In genomic region chr2:149830536-149831458, GRCm38 (mm10) we compare ENCODE assay signal across 9 mouse cellular contexts. TPM values are rescaled to one million over a fixed set of nuclear protein-coding genes. Genes with fewer than 3 reads are reported as not detected.
DNase-seq lines count a peak whose midpoint lies in the region; ATAC-seq and TF ChIP-seq lines count a peak whose summit lies in the region.
"Had no signal": no experiment of that assay in that cellular context is flagged by ENCODE, and none has a peak within 500 bp of the region (broad histone marks: within the 10 kb centered on the region; RNA-seq: fewer than 3 reads in every experiment).

TSS of gene C530025M09Rik (minus strand) at chr2:149831213.

- no peaks in the 10 kb centered on the region for H3K4me1 ChIP-seq in embryonic facial prominence, embryonic 11.5 days (ENCODE audit: control insufficient read depth, insufficient read depth, low read length)
- peaks cover 10% of the 10 kb centered on the region; the same call in 1 of the 2 replicates for H3K4me1 ChIP-seq in heart, embryonic 16.5 days (ENCODE audit: control insufficient read depth, insufficient read depth, low read length)
- peaks cover 22% of the 10 kb centered on the region; the same call in 1 of the 2 replicates for H3K4me1 ChIP-seq in midbrain, embryonic 12.5 days
- H3K4me1 ChIP-seq in stomach, postnatal 0 days (replicated peaks; ENCODE audit: control insufficient read depth, insufficient read depth): no peaks in the 10 kb centered on the region

- no peak within 1 kb of the TSS for H3K27ac ChIP-seq in embryonic facial prominence, embryonic 11.5 days (replicated peaks; ENCODE audit: low read depth, low read length)
- no peak within 1 kb of the TSS for H3K27ac ChIP-seq in heart, embryonic 16.5 days (ENCODE audit: low read length)
- H3K27ac ChIP-seq in midbrain, embryonic 12.5 days (replicated peaks): peak within 1 kb of the TSS; percentile 20; the same call in 1 of the 2 replicates
- H3K27ac ChIP-seq in stomach, postnatal 0 days (replicated peaks): no peak within 1 kb of the TSS

- ATAC-seq in embryonic facial prominence, embryonic 11.5 days (replicated peaks; ENCODE audit: insufficient number of reproducible peaks, low FRiP score, low TSS enrichment, low read depth): peak; percentile 92
- ATAC-seq in heart, embryonic 16.5 days (replicated peaks; ENCODE audit: extremely low read depth, insufficient read depth, low FRiP score): peak; percentile 81
- ATAC-seq in midbrain, embryonic 12.5 days (ENCODE audit: low FRiP score, low read depth): peak; percentile 93
- ATAC-seq in stomach, postnatal 0 days (ENCODE audit: low FRiP score, low TSS enrichment): peak; percentile 63
- ATAC-seq in inflammation-experienced regulatory T-cells, adult 6 months: no peak

- no peaks in the 10 kb centered on the region for H3K36me3 ChIP-seq in embryonic facial prominence, embryonic 11.5 days (replicated peaks; ENCODE audit: control insufficient read depth, insufficient read depth, low read depth, low read length)
- H3K36me3 ChIP-seq in heart, embryonic 16.5 days (ENCODE audit: control insufficient read depth, insufficient read depth): no peaks in the 10 kb centered on the region
- H3K36me3 ChIP-seq in midbrain, embryonic 12.5 days: no peaks in the 10 kb centered on the region
- H3K36me3 ChIP-seq in stomach, postnatal 0 days (ENCODE audit: control insufficient read depth, insufficient read depth, low read length): no peaks in the 10 kb centered on the region

- H3K4me3 ChIP-seq in embryonic facial prominence, embryonic 11.5 days (ENCODE audit: low read depth, low read length): peak within 1 kb of the TSS; percentile 42
- peak within 1 kb of the TSS; percentile 63 for H3K4me3 ChIP-seq in heart, embryonic 16.5 days (ENCODE audit: low read length)
- peak within 1 kb of the TSS; percentile 64 for H3K4me3 ChIP-seq in midbrain, embryonic 12.5 days
- peak within 1 kb of the TSS; percentile 46 for H3K4me3 ChIP-seq in stomach, postnatal 0 days (ENCODE audit: low read depth, low read length)

- no peaks in the 10 kb centered on the region for H3K9me3 ChIP-seq in embryonic facial prominence, embryonic 11.5 days (replicated peaks; ENCODE audit: control insufficient read depth, low read length)
- no peaks in the 10 kb centered on the region for H3K9me3 ChIP-seq in heart, embryonic 16.5 days (replicated peaks; ENCODE audit: control insufficient read depth, low read length)
- no peaks in the 10 kb centered on the region for H3K9me3 ChIP-seq in midbrain, embryonic 12.5 days
- H3K9me3 ChIP-seq in stomach, postnatal 0 days (ENCODE audit: control insufficient read depth, low read length): no peaks in the 10 kb centered on the region

- DNase-seq in ES-CJ7 (ENCODE audit: low read depth, low spot score): peak; percentile 65
- DNase-seq in adrenal gland, postnatal 10 days: peak; percentile 65
- DNase-seq in embryonic facial prominence, embryonic 11.5 days (ENCODE audit: low spot score): peak; percentile 69
- DNase-seq in layer of hippocampus, postnatal 36 days: peak; percentile 50 to 53
- peak; percentile 44 for DNase-seq in stomach, postnatal 0 days (ENCODE audit: low spot score)

- peak within 1 kb of the TSS; percentile 54 for H3K9ac ChIP-seq in embryonic facial prominence, embryonic 11.5 days (replicated peaks; ENCODE audit: low read length)
- peak within 1 kb of the TSS; percentile 68 for H3K9ac ChIP-seq in heart, embryonic 16.5 days (ENCODE audit: low read length)
- H3K9ac ChIP-seq in midbrain, embryonic 12.5 days (replicated peaks): peak within 1 kb of the TSS; percentile 63
- peak within 1 kb of the TSS; percentile 53 for H3K9ac ChIP-seq in stomach, postnatal 0 days (ENCODE audit: low read length)

- under 1% methylated on average over 64 of the region's 82 CpGs for WGBS in embryonic facial prominence, embryonic 11.5 days
- under 1% methylated on average over 79 of the region's 82 CpGs for WGBS in heart, embryonic 16.5 days
- WGBS in midbrain, embryonic 12.5 days: under 1% methylated on average over 65 of the region's 82 CpGs
- WGBS in stomach, postnatal 0 days: under 1% methylated on average over 69 of the region's 82 CpGs

- no peak for TF ChIP-seq EP300 in stomach, postnatal 0 days (optimal IDR thresholded peaks at IDR 0.05)

- H3K4me2 ChIP-seq in embryonic facial prominence, embryonic 11.5 days (ENCODE audit: low read depth, low read length): peak within 1 kb of the TSS; percentile 89
- H3K4me2 ChIP-seq in heart, embryonic 16.5 days (ENCODE audit: low read depth, low read length): peak within 1 kb of the TSS; percentile 98
- peak within 1 kb of the TSS; percentile 98 for H3K4me2 ChIP-seq in midbrain, embryonic 12.5 days (replicated peaks)
- peak within 1 kb of the TSS; percentile 75 for H3K4me2 ChIP-seq in stomach, postnatal 0 days (replicated peaks; ENCODE audit: low read depth)

- TF ChIP-seq CTCF in stomach, postnatal 0 days (IDR thresholded peaks at IDR 0.05; ENCODE audit: low read depth): no peak

- peaks cover 19% of the 10 kb centered on the region for H3K27me3 ChIP-seq in embryonic facial prominence, embryonic 11.5 days (ENCODE audit: control insufficient read depth, insufficient read depth, low read length)
- H3K27me3 ChIP-seq in heart, embryonic 16.5 days (ENCODE audit: control insufficient read depth, insufficient read depth, low read length): peaks cover 33% of the 10 kb centered on the region
- peaks cover 48% of the 10 kb centered on the region for H3K27me3 ChIP-seq in midbrain, embryonic 12.5 days
- H3K27me3 ChIP-seq in stomach, postnatal 0 days (ENCODE audit: control insufficient read depth, insufficient read depth, low read length): no peaks in the 10 kb centered on the region; the same call in 1 of the 2 replicates

RNA-seq across cellular contexts. Expression of gene C530025M09Rik, which starts in this region (rescaled TPM):
- total RNA-seq in adrenal gland, postnatal 10 days (2021): not detected
- not detected in 2 replicates for polyA plus RNA-seq in embryonic facial prominence, embryonic 11.5 days (2014; fragmentation: Nextera tagmentation; extraction: Ambion mirVana)
- not detected in 2 replicates for polyA plus RNA-seq in heart, embryonic 16.5 days (2015; fragmentation: Nextera tagmentation; extraction: Ambion mirVana)
- under 1 TPM; 0.55 to 0.61 TPM for total RNA-seq in layer of hippocampus, postnatal 36 days (2021)
- 0.74 and 1.2 TPM in 2 replicates for polyA plus RNA-seq in midbrain, embryonic 12.5 days (2016; fragmentation: Nextera tagmentation; extraction: Ambion mirVana)
- polyA plus RNA-seq in stomach, postnatal 0 days (2015; fragmentation: Nextera tagmentation; extraction: Ambion mirVana): 0.21 TPM in 1 of 2 replicates, not detected in the other
- not detected for polyA plus RNA-seq in inflammation-experienced regulatory T-cells, adult 6 months (2017; shearing (Covaris generic))
- polyA plus RNA-seq: spleen, adult 2 months had no signal

Comparison
In these comparisons a context has a peak if more than half of its experiments do, and no peak if none do; other contexts are left out.
1. Peak in DNase-seq in adrenal gland, postnatal 10 days; RNA of the gene not detected or under 1 TPM.
2. Peak in DNase-seq, ATAC-seq, H3K4me3 ChIP-seq, H3K9ac ChIP-seq and H3K4me2 ChIP-seq in embryonic facial prominence, embryonic 11.5 days; RNA of the gene not detected or under 1 TPM.
3. Peak in ATAC-seq, H3K4me3 ChIP-seq, H3K9ac ChIP-seq and H3K4me2 ChIP-seq in heart, embryonic 16.5 days; RNA of the gene not detected or under 1 TPM.
4. Peak in DNase-seq in layer of hippocampus, postnatal 36 days; RNA of the gene not detected or under 1 TPM.
5. Peak in DNase-seq, ATAC-seq, H3K4me3 ChIP-seq, H3K9ac ChIP-seq and H3K4me2 ChIP-seq in stomach, postnatal 0 days; RNA of the gene not detected or under 1 TPM.